Mouse (Mus musculus) heart, adult 18-20 months (tissue): Measurements from ENCODE around the gene Mthfs. TPM values are rescaled to one million over a fixed set of nuclear protein-coding genes. Genes with fewer than 3 reads are reported as not detected.
"Not testable (repeated sequence)": the region's sequence is repeated elsewhere in the genome, so short reads cannot be mapped to it uniquely, and the experiment has no call there.

Experiments
- DNase-seq, 2 experiments: peaks; one replicate each; pipeline ENCODE4 v3.0.0; 2021 to 2022; ENCODE audit warnings: mixed read lengths in 1 of 2
- total RNA-seq, 2 experiments: library from RNA; stranded (reverse); gene quantifications; 2 replicates each; pipeline ENCODE4 v1.2.3; 2021

Mthfs gene
- total RNA-seq, 2 experiments from 2014 or later, result 16.1 to 20.2 TPM

- not testable (repeated sequence) for DNase-seq
Measured at GRCm38 (mm10) chr9:89240516-89241019, 30.1 kb downstream of the Mthfs start.

GRCm38 (mm10) chr9:89253400-89253799 is 42.9 kb downstream of the Mthfs start:
- no peak for DNase-seq

DNA sequence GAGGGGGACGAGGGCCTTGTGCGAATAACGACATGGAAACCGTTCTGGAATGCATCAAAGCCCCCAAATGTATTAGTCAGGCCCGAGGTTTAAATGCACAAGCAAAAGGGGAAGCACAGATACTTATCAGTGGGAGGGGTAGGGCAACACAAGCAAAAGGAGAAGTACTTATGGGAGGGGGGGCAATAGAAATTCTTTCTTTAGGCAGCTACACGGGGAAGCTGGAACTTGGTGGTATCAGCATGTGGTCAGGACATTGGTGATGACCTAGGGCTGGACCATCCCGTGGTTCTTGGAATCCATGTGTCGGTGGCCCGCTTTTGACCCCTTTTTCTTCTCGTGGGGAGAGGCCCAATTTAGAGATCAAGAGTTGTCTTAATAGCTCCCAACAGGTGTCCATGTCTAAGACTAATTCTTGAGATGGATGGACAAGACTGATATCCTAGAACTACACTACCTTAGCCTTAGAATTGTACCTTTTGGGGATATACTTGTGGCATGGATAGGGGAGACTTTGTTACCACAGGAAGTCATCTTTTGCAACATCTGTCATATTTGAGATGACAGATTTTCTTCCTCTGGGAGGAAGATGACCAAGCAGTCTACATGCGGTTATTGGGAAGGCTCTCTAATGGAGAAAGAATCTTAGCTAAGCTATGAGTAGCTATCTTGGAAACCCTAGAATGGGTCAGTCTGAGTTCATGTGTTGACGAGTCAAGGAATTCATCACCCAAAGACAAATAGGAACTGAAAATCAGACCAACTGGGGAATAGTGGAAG is 46.3 kb downstream of the Mthfs start:
- peak in 1 of 2 experiments; percentile 14 for DNase-seq

- no peak for DNase-seq
Measured at GRCm38 (mm10) chr9:89263968-89264367, 53.5 kb downstream of the Mthfs start.

DNA sequence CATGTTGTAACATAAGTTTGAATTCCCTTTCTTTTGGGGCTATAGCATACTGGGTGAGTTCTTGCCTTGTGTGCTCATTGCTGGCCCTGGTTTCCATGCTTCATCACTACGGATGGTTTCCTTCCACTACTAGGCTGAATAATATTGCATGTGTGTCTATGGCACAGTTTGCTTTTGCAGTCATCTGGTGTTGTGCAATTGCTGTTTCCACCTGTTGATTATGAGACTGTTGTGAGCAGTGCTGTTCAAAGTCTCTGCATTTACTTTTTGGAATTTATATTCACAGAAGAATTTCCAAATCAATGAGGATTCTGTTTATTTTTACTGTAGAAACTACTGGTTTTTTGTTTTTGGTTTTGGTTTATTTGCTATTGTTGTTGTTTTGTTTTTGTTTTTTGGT is 54.1 kb downstream of the Mthfs start:
- DNase-seq, result no peak

- DNase-seq, result peak in 1 of 2 experiments; percentile 7
Measured at GRCm38 (mm10) chr9:89267093-89267492, 56.6 kb downstream of the Mthfs start.

- peak in 1 of 2 experiments; percentile 35 for DNase-seq
Measured at GRCm38 (mm10) chr9:89267572-89267971, 57.1 kb downstream of the Mthfs start.

GRCm38 (mm10) chr9:89270376-89270775 is 59.9 kb downstream of the Mthfs start:
- DNase-seq, result no peak

- no peak for DNase-seq
Measured at GRCm38 (mm10) chr9:89273766-89274165, 63.3 kb downstream of the Mthfs start.

GRCm38 (mm10) chr9:89278207-89278606 is 67.7 kb downstream of the Mthfs start:
- no peak for DNase-seq

DNA sequence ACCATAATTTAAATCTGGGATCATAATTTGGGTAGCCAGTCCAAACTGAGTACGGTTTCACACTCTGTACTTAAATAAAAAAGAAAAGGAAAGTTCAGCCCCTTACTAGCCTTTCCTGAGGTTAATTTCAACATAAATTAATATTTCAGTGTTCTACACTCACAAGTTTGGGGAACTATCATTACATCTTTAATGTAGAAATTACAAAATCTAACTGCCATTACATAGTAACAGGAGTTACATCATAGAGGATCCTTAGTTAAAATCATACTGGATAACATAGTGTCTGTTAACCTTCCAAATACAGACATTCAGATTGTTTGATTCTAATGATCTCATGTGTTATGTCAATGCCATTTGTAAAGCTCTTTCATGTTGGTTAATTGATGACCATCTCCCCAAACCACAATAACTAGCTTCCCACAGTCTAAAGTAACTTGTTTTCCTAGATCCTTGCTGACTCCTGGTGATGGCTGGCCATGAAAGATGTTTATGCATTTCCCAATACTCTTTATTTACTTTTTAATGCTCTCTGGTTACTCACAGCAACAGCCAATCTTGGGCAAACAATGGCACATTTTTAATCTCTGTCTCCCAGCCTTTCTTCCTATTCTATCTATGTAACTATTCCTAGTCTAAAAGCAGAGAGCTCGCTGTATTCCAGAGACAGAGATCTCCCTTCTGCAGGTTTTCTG is 72.0 kb downstream of the Mthfs start:
- no peak for DNase-seq

DNA sequence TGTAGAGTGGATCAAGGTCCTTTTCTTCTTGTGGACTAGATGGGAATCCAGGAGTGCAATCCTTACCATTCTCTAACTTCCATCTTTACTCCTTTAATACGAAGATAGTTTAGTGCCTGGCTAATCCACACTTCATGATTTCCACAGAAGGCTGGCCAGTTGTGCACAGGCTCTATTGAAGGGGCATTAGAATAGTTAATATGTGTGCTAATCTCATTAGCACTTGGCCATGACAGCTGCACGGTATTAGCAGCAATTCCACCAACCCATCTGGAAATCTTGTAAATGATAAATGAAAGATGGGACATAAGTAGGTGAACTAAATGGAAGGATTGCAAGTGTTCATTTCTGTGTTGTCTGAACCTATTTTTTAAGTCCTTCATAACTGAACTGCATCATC is 77.6 kb downstream of the Mthfs start:
- no peak for DNase-seq

DNA sequence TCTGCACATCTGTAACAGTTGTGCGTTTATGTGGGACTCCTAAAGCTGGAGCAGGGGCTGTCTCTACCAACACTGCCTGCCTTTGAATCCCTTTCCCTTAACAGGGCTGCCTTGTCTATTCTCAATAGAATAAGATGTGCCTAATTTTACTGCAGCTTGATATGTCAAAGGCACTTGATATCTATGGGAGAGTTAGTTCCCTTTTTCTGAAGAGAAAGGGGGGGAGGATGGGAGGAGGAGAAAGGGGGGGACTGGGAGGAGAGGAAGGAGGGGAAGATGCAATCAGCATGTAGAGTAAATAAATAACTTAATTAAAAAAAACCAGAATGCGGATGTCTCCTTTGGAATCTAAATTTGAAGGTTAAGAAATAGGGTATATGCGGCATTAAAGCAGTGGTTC is 82.9 kb downstream of the Mthfs start:
- no peak for DNase-seq

DNA sequence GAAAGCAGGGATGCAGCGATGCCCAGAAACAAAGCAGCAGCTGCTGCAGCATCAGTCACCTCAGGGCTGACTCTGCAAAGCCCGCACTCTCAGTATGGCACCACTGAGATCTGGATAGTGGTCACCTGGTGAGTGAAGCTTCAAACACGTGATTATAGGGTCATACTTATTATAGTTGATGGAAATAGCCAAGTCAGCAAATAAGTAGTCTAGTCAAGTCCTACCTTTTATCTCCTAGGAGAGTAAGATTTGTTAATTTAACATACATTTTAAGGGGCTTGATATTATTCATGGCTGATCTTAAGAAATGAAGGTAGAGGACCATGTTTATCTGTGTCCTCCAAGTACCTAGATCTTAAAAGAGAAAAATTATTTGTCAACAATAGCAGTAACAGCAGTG is 83.6 kb downstream of the Mthfs start:
- DNase-seq, result no peak

- DNase-seq, result no peak
Measured at GRCm38 (mm10) chr9:89305637-89306036, 95.2 kb downstream of the Mthfs start.

DNA sequence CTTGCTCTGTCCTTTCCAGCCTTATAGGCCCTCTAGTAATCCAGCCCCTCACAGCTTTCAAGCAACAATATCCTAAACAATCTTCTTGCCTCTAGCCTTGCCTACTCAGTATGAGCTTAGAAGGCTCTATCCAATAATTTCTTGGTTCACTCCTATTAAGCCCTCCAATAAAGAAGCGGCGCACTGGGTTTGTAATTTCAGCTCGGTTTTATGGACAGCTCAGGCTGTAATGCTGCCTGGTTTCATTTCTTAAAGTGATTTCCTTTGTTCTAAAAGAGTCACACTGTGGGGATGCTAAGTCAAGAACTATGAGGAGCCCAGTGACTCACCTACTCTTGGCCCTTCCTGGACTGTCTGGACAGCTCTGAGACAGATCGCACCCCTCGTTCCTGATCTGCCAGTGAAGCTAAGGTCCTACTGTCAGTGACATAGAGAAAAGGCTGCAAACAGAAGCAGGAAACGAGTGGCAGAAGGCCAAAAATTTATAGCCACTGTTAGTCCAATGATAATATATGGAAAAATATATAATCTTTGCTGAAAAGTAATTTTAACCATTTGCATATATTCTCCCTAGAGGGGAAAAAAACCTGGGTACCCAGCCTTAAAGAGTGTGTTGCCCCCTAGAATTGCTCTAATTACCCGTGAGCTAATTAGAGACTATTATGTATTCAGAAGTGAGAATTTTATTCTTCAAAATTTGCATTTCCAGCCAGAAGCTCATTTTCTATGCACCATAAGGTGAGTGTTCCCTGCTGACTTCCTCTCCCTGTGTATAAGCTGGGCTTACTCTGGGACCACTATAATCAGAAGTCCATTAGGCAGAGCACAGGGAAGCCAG is 98.1 kb downstream of the Mthfs start:
- no peak for DNase-seq

DNA sequence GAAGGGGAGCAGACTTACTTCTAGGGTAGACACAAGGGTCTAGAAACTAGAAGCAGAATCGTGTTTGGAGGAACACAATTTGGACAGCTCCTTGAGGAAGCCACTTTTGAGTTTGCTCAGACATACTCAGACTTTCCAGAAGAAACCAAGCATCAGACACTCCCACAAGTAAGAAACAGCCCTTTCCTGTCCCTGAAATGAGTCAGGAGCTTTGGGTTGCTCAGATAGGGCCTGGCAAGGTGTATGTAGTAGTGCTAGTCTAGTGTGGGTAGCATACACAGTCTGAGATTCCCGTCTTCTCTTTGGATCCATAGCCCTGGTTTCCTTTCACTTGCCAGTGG is 98.7 kb downstream of the Mthfs start:
- DNase-seq, result no peak

DNA sequence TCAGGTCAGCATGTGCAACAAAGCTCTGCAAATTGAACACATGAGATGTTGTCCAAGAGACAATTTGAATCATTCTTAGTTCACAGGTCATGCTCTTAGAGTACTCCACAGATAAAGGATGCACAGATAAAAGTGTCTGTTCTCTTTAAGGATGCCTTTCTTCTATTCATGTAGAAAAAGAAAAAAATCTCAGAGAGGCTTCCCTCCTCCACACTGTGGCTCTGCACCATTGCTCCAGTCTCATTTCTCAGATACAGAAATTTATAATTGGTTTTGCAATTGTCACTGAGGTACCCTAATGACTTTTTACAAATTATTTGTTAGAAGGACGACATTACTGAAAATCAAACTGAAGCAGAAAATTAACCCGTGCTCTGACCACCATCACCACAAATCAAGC is 101.2 kb downstream of the Mthfs start:
- no peak for DNase-seq

GRCm38 (mm10) chr9:89373731-89374130 is 163.3 kb downstream of the Mthfs start:
- no peak for DNase-seq

- no peak for DNase-seq
Measured at GRCm38 (mm10) chr9:89374650-89375049, 164.2 kb downstream of the Mthfs start.

GRCm38 (mm10) chr9:89403031-89403430 is 192.6 kb downstream of the Mthfs start:
- no peak for DNase-seq
